In genomic region chr8:48514230-48514629, GRCm38 (mm10) we compare ENCODE assay signal across 20 mouse cellular contexts.
"Had no signal": no experiment of that assay in that cellular context is flagged by ENCODE, and none has a peak within 500 bp of the region (broad histone marks: within the 10 kb centered on the region; RNA-seq: fewer than 3 reads in every experiment).

No protein-coding gene starts in this region.

- H3K27me3 ChIP-seq: lung, embryonic 15.5 days; midbrain, embryonic 12.5 days; neural tube, embryonic 13.5 days; neural tube, embryonic 15.5 days had no signal

- DNase-seq: lung, adult 18-20 months; lung, postnatal 10 days; lung, postnatal 4 days; midbrain, embryonic 14.5 days; retina, postnatal 1 day; right cerebral cortex, adult 18-20 months; right cerebral cortex, postnatal 25 days; right cerebral cortex, postnatal 4 days; spleen, adult 18-20 months; thymus, adult 18-20 months; thymus, postnatal 14 days; thymus, postnatal 36 days had no signal

- H3K27ac ChIP-seq: liver, embryonic 14.5 days; lung, embryonic 15.5 days; midbrain, embryonic 10.5 days; midbrain, embryonic 12.5 days; neural tube, embryonic 13.5 days; neural tube, embryonic 15.5 days had no signal

- H3K4me1 ChIP-seq: lung, embryonic 15.5 days had no signal

- ATAC-seq: midbrain, embryonic 16.5 days had no signal

- H3K4me2 ChIP-seq: lung, embryonic 15.5 days; midbrain, embryonic 12.5 days; neural tube, embryonic 13.5 days; neural tube, embryonic 15.5 days had no signal

- H3K9ac ChIP-seq: liver, embryonic 14.5 days; lung, embryonic 15.5 days; midbrain, embryonic 12.5 days; neural tube, embryonic 13.5 days; neural tube, embryonic 15.5 days had no signal

- H3K9me3 ChIP-seq: lung, embryonic 15.5 days; midbrain, embryonic 12.5 days; neural tube, embryonic 13.5 days; neural tube, embryonic 15.5 days had no signal

- H3K36me3 ChIP-seq: lung, embryonic 15.5 days; midbrain, embryonic 12.5 days; neural tube, embryonic 13.5 days; neural tube, embryonic 15.5 days had no signal

- H3K4me3 ChIP-seq: lung, embryonic 15.5 days; midbrain, embryonic 10.5 days; midbrain, embryonic 12.5 days; myocyte; neural tube, embryonic 13.5 days; neural tube, embryonic 15.5 days had no signal
